Mouse (Mus musculus): ENCODE data around the gene Luc7l3.

Gene Luc7l3

GRCm38 (mm10) chr11:94338347-94338746, 16.6 kb upstream of the Luc7l3 start:
- DNase-seq (ENCODE audit: low spot score in 2 of 2), result no peak

DNA sequence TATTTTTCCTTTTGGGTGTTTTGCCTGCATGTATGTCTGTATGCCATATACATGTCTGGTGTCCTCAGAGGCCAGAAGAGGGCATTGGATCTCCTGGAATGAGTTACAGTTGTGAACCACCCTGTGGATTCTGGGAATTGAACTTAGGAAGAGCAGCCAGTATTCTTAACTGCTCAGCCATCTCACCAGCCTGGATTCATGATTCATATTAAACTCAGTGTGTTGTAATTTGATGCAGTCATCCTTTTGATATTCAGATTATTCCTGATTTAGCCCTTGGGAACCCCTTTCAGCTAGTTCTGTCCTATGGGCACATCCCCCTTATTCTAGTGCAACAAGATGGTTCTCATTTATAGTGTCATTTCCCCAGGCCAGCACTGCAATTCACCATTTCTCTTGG, 14.8 kb upstream of the Luc7l3 start:
- DNase-seq (ENCODE audit: low spot score in 2 of 2), result no peak

DNA sequence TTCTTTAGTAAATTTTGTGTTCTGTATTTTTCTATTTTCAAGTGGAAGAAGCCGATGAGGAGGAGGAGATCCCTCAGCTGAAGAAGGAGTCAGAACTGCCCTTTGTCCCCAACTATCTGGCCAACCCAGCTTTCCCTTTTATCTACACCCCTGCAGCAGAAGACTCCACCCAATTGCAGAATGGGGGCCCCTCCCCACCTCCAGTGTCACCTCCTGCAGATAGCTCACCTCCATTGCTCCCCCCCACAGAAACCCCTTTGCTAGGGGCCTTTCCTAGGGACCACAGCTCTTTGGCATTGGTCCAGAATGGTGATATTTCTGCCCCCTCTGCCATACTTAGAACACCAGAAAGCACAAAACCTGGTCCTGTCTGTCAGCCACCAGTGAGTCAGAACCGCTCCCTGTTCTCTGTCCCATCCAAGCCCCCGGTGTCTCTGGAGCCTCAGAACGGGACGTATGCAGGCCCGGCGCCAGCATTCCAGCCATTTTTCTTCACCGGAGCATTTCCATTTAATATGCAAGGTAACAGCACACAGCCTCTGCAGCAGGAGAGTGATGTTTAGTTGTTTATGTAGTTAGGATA, 12.7 kb upstream of the Luc7l3 start:
- peak; percentile 51 to 65 for DNase-seq (ENCODE audit: low spot score in 2 of 2)

- no peak for DNase-seq (ENCODE audit: low spot score in 2 of 2)
Measured at GRCm38 (mm10) chr11:94332726-94333125, 10.9 kb upstream of the Luc7l3 start.

- no peak for DNase-seq (ENCODE audit: low spot score in 2 of 2)
Measured at GRCm38 (mm10) chr11:94330211-94330610, 8.4 kb upstream of the Luc7l3 start.

DNA sequence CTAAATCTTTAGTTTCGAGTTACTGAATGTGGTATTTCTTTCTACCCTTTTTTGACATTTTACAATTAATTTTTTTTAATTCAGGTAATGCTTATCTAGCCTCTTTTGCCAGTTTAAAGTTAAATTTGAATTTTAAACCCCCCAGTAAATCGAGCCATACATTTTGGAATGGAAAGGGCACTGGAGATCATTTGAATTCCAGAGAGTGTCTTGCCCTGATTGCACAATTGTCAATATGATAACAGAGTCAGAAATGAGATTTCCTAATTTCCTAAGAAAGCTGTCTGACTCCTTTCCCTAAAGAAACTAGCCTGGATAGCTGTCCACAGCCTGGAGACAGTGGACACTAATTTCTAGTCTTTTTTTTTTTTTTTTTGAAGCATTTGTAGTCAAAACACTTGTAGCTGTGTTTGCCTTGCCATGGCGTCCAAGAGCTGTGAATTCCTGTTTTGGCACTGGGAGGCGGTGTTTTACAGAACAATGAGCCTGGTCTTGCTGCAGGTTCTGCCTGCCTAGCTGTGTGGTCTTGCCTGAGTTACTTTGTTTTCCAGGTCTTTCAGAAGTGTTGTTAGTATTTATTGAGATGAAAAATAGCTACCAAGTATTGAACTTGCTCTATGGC, 7.6 kb upstream of the Luc7l3 start:
- no peak for DNase-seq (ENCODE audit: low spot score in 2 of 2)

- DNase-seq (ENCODE audit: low spot score in 2 of 2), result no peak
Measured at GRCm38 (mm10) chr11:94328644-94329025, 6.8 kb upstream of the Luc7l3 start.

DNA sequence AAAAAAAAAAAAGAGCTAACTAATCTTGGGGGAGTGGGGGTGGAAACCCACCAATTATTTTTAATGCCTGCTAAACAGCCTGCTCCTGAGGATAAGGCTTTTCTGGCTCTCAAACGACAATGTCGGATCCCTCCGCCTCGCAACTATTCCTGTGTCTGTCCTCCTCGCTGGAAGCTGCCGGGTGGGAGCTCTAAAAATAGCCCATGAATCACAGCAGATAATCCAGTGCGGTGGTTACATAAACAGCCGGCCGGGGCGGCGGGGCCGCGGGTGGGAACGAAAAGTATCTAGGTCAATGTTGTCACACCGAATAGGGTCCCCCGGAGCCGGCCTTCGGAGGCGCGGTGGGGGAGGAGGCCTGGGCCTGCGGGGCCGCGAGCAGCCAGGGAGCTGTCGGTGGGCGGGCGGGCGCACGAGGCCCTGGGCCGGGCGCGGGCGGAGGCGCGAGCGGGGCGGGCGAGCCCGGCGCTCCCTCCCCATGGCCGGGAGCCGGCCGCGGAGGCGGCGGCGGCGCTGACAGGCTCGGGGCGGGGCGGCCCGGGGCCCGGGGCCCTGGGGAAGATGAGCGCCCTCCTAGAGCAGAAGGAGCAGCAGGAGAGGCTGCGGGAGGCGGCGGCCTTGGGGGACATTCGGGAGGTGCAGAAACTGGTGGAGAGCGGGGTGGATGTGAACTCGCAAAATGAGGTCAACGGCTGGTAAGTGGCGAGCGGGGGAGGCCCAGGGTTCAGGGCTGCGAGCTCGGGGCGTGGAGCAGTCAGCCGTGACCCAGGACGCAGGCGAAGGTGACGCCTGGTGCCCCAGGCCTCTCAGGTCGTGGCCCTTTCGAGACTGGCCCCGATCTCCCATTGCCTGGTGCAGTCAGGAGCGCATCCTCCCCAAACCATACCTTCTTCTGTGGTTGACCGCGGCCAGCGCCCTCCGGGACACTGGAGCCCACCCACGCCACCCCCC, 6.2 kb upstream of the Luc7l3 start, which contains the start of gene Ankrd40:
Gene Ankrd40, plus strand, starts transcription at position 309 of the 951 bp plus-strand sequence.
- DNase-seq (ENCODE audit: low spot score in 2 of 2), result peak; percentile 81 to 83

DNA sequence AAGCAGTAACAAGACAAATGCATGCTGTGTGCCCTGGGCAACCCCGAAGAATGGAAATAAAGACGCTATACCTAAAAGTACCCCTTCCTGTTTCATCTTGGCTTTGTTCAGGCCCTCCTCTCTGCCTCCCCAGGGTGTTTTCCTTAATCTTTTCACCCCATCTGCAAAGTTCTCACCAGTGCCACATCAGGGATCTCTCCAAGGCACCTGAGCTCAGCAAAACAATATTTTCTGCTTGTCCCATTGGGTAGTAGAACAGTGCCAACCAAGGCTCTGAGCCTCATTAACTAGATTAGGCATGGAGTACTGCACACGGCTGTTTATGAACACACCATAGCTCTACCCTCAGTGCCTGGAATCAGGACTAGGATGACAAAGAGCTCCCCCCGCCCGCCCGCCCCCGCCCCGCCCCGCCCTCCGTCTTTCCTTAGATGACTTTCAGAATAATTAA, 5.2 kb upstream of the Luc7l3 start:
- no peak for DNase-seq (ENCODE audit: low spot score in 2 of 2)

GRCm38 (mm10) chr11:94324618-94325017, 2.8 kb upstream of the Luc7l3 start:
- DNase-seq (ENCODE audit: low spot score in 2 of 2), result no peak

DNA sequence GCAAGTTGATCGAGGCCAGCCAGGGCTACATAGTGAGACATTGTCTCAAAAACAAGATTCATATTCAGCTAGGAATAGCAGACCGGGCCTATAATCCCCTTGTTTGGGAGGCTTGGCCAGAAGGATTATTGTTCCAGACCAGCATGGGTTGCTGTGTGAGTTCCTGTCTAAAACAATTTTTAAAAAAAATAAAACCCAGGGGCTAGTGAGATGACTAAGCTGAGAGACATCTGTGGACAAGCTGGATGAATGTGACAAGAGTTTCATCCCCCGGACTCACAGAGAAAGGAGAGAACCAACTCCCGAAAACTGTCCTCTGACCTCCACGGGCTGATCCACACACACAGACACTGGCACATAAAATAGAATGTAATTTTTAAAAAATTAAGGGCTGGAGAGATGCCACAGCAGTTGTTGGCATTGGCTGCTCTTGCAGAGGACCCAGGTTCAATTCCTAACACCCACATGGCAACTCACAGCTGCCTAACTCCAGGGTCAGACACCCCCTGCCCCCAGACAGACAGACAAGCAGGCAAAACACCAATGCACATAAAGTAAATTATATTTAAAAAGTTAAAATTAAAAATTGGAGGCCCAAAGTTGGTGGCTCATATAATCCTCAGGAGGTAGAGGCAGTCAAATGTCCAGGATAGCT, 1.6 kb upstream of the Luc7l3 start:
- DNase-seq (ENCODE audit: low spot score in 2 of 2), result no peak

- no peak for DNase-seq (ENCODE audit: low spot score in 2 of 2)
Measured at GRCm38 (mm10) chr11:94322636-94323035, 848 bp upstream of the Luc7l3 start.

GRCm38 (mm10) chr11:94320969-94321930, 538 bp downstream of the Luc7l3 start:
- peak in 1 of 2 experiments; percentile 15 for DNase-seq (ENCODE audit: low spot score in 2 of 2)

DNA sequence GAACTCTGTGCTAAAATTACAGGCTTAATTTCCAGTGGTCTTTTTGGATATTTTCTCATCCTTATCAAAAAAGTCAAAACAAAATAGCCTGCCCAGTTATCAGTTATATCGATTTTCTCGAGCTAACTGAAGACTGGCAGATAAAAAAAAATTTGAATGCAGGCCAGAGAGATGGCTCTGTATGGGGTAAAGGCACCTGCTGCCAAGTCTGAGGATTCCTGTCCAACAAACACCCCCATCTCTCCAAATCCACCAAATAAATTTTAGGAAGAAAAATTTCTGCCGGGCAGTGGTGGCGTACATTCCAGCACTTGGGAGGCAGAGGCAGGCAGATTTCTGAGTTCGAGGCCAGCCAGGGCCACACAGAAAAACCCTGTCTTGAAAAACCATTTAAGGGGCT, 3.7 kb downstream of the Luc7l3 start:
- no peak for DNase-seq (ENCODE audit: low spot score in 2 of 2)

DNA sequence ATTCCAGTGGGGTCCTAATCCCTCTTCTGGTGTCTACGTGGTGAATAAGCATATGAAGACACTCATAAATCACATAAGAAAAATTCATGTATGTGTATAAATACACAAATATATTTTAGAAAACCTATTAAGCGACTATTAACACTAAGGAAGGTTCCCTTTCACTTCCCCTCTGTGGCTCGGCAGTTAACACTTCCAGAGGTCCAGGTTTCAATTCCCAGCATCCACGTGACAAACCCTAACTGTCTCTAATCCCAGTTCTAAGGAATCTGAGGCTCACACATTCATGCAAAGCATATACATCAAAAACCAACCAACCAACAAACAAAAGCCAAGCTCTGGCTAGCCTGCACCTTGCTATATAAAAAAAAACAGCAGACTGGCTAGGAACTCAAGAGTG, 4.3 kb downstream of the Luc7l3 start:
- no peak for DNase-seq (ENCODE audit: low spot score in 2 of 2)

DNA sequence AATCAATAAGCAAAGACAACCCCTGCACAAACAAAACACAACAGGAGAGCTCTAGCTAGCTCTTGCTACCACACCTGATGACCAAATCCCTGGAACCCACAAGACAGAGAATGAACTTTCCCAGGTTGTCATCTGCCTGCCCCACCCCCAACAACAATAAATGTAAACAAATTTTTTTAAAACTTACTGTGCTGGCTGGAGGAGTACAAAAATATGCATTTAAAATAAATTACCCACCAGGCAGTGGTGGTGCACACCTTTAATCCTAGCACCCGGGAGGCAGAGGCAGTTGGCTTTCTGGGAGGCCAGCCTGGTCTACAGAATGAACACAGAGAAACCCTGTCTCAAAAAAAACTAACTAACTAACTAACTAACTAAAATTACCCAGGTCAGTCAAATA, 4.8 kb downstream of the Luc7l3 start:
- no peak for DNase-seq (ENCODE audit: low spot score in 2 of 2)

- no peak for DNase-seq (ENCODE audit: low spot score in 2 of 2)
Measured at GRCm38 (mm10) chr11:94316528-94316927, 5.3 kb downstream of the Luc7l3 start.

GRCm38 (mm10) chr11:94315308-94315707, 6.5 kb downstream of the Luc7l3 start:
- DNase-seq (ENCODE audit: low spot score in 2 of 2), result no peak

DNA sequence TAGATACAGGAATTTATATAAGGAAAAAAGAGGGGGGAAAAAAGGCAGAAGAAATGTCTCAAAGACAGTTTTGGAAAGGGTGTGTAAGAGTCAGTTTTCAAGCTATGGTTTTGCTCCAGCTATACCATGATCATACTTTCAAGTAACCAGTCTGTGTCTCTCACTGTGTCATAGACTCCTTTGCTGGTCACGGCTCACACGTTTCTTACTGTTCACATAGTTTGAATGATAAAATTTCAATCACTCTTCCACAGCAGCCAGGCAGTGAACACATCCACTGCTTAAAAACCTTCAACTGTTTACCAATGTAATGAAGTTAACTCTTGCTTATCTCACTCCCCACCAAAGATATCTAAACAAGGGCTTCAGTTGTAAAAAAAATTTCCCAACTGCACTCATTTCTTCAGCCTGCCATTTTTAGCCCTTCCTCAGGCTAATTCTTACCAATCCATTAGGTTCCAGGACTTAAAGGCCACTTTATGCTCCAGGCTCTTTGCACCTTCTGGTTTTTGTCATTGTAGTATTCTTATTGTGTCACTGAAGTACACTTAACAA, 7.6 kb downstream of the Luc7l3 start:
- no peak for DNase-seq (ENCODE audit: low spot score in 2 of 2)

DNA sequence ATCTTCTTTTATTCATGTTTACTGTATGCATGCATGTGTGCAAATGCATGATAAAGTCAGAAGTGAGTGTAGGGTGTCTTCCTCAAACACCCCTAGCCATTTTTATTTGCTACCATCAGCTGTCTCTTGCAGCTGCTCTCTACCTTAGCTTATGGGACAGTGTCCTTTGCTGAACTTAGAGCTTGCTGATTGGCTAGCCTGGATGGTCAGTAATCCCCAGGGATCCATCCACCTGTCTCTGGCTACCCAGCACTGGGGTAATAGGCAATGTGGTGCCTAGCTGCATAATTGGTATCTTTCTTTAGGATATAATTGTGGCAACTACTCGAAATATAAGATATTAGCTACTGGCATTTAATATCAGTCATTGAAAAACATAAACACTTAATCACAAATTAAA, 9.1 kb downstream of the Luc7l3 start:
- DNase-seq (ENCODE audit: low spot score in 2 of 2), result no peak
